Mouse (Mus musculus) megakaryocyte-erythroid progenitor cell, adult 5-6 weeks (primary cell): ENCODE results near the gene Ankrd13b. TPM values are rescaled to one million over a fixed set of nuclear protein-coding genes. Genes with fewer than 3 reads are reported as not detected.

Experiments used
- ATAC-seq: replicated peaks from 2 replicates; pipeline ENCODE4 v1.8.0; 2016; ENCODE audit warnings: mild to moderate bottlenecking, inconsistent platforms; ENCODE audit not compliant: severe bottlenecking, poor library complexity, low FRiP score, low TSS enrichment
- total RNA-seq, 2 experiments: library from RNA; stranded (forward) in 1 of 2; stranded (reverse) in 1 of 2; fragments of 200-1000, 215-1000 nt in 1 of 2; fragments of >200 nt in 1 of 2; fragmentation: Nextera tagmentation in 1 of 2; gene quantifications; 2 replicates each; pipeline ENCODE4 v1.2.3; 2014 to 2017

Ankrd13b gene
- total RNA-seq, 2 experiments from 2014 or later = 11.7 to 26.4 TPM

DNA sequence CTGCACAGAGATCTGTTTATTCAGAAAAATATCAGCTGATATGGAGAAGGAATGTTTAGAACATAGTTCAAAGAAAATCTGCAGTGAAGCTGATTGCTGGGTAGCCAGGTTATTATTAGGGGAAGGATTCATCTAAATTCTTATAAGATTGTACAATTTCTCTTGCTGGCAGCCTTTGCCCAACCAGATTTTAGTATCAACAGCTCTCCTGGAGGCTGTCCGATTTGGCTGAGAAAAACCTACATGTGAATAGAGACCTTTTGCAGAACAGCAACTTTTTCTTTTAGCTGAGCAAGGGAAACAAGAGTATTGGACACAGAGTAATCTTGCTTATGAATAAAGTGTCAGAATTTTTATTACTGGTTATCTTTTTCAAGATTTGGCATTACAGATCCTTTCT lies 61.0 kb downstream of the Ankrd13b start:
- no peak for ATAC-seq

DNA sequence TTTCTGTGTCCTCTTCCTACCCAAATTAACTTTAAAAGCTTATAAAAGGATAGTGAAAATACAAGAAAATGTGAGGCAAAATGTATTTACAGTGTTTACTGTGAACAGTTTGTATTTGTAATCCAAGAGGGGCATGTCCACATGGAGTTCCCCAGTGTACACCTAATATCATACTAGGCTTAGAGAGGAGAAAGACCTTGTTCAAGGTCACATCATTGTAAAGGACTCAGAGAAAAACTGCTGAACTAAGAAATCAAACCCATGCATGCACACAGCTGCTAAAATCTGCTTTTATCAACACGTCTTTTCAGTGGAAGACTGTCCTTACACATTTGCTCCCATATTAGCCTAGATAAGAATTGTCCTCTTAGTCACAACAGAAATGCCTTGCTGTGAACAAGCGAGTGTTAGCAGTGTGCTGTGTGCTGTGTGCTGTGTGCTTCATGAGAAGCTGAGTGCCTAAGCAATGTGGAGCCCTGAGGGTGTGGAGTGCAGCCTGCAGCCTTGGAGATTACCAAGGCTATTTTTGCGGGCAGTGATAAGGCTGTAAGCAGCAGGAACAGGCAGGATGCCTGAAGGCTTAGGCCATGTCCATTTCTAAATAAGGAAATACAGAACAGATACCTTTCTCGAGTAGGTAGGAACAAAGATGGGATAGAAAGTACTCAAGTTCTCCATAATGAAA lies 66.2 kb downstream of the Ankrd13b start:
- peak; percentile 99 for ATAC-seq

Other genes with a start within 250 kb of the Ankrd13b start
- gene Coro6, start 27.3 kb downstream of the Ankrd13b start, total RNA-seq (2014; fragmentation: Nextera tagmentation) = not detected in 2 replicates
- not detected in 2 replicates for gene Coro6, start 27.3 kb downstream of the Ankrd13b start, total RNA-seq (2017)
- gene Git1, start 3.9 kb upstream of the Ankrd13b start, total RNA-seq (2014; fragmentation: Nextera tagmentation) = 28.7 and 37.5 TPM in 2 replicates
- 10.9 and 13.6 TPM in 2 replicates for gene Git1, start 3.9 kb upstream of the Ankrd13b start, total RNA-seq (2017)
- gene Abhd15, start 25.4 kb upstream of the Ankrd13b start, total RNA-seq (2014; fragmentation: Nextera tagmentation) = 2.1 and 2.2 TPM in 2 replicates
- 0.70 and 4.1 TPM in 2 replicates for gene Abhd15, start 25.4 kb upstream of the Ankrd13b start, total RNA-seq (2017)
- 3.8 and 11.1 TPM in 2 replicates for gene Trp53i13, start 26.3 kb upstream of the Ankrd13b start, total RNA-seq (2014; fragmentation: Nextera tagmentation)
- 0.66 and 0.76 TPM in 2 replicates for gene Trp53i13, start 26.3 kb upstream of the Ankrd13b start, total RNA-seq (2017)
- 0.69 and 1.3 TPM in 2 replicates for gene Gm10392, start 29.5 kb upstream of the Ankrd13b start, total RNA-seq (2014; fragmentation: Nextera tagmentation)
- not detected in 2 replicates for gene Gm10392, start 29.5 kb upstream of the Ankrd13b start, total RNA-seq (2017)
- gene Taok1, start 118.1 kb upstream of the Ankrd13b start, total RNA-seq (2014; fragmentation: Nextera tagmentation) = 15.4 and 20.3 TPM in 2 replicates
- gene Taok1, start 118.1 kb upstream of the Ankrd13b start, total RNA-seq (2017) = 28.9 and 39.6 TPM in 2 replicates
- gene Nufip2, start 196.5 kb upstream of the Ankrd13b start, total RNA-seq (2014; fragmentation: Nextera tagmentation) = 60.0 and 67.4 TPM in 2 replicates
- gene Nufip2, start 196.5 kb upstream of the Ankrd13b start, total RNA-seq (2017) = 78.5 and 79.1 TPM in 2 replicates
- not detected in 2 replicates for gene Cryba1, start 235.6 kb upstream of the Ankrd13b start, total RNA-seq (2014; fragmentation: Nextera tagmentation)
- not detected in 2 replicates for gene Cryba1, start 235.6 kb upstream of the Ankrd13b start, total RNA-seq (2017)